Mouse (Mus musculus): ENCODE measurements around the gene Ift122. TPM values are rescaled to one million over a fixed set of nuclear protein-coding genes. Genes with fewer than 3 reads are reported as not detected.
A peak's percentile ranks its signal among the peaks of the same experiment; 100 is the strongest.
"Not testable (repeated sequence)": the region's sequence is repeated elsewhere in the genome, so short reads cannot be mapped to it uniquely, and the experiment has no call there.

Ift122 gene
- 10 to 100 TPM; 26.7 to 28.7 TPM for total RNA-seq (2021)

GRCm38 (mm10) chr6:115853091-115853813, at the start of gene Ift122, which contains the start of gene Mbd4:
Ift122 (plus strand) TSS chr6:115853470.
Mbd4 (minus strand) TSS chr6:115853371.
- peak; percentile 86 to 87 for DNase-seq (ENCODE audit: extremely low spot score in 1 of 2, low spot score in 1 of 2)

GRCm38 (mm10) chr6:115803541-115804382, 49.5 kb upstream of the Ift122 start:
- peak; percentile 40 to 73 for DNase-seq (ENCODE audit: extremely low spot score in 1 of 2, low spot score in 1 of 2)

- DNase-seq (ENCODE audit: extremely low spot score in 1 of 2, low spot score in 1 of 2), result no peak
Observed at GRCm38 (mm10) chr6:115804432-115805192, 48.7 kb upstream of the Ift122 start.

- no peak for DNase-seq (ENCODE audit: extremely low spot score in 1 of 2, low spot score in 1 of 2)
Observed at GRCm38 (mm10) chr6:115807464-115808195, 45.6 kb upstream of the Ift122 start.

- peak; percentile 18 to 29 for DNase-seq (ENCODE audit: extremely low spot score in 1 of 2, low spot score in 1 of 2)
Observed at GRCm38 (mm10) chr6:115808196-115808487, 45.1 kb upstream of the Ift122 start.

GRCm38 (mm10) chr6:115808488-115809231, 44.6 kb upstream of the Ift122 start, which contains the start of gene Rpl32:
Rpl32 (minus strand) TSS chr6:115808747.
- peak; percentile 82 to 83 for DNase-seq (ENCODE audit: extremely low spot score in 1 of 2, low spot score in 1 of 2)

- no peak for DNase-seq (ENCODE audit: extremely low spot score in 1 of 2, low spot score in 1 of 2)
Observed at GRCm38 (mm10) chr6:115811606-115812005, 41.7 kb upstream of the Ift122 start.

GRCm38 (mm10) chr6:115814104-115814503, 39.2 kb upstream of the Ift122 start:
- peak in 1 of 2 experiments; percentile 52 for DNase-seq (ENCODE audit: extremely low spot score in 1 of 2, low spot score in 1 of 2)

GRCm38 (mm10) chr6:115815041-115815440, 38.2 kb upstream of the Ift122 start:
- DNase-seq (ENCODE audit: extremely low spot score in 1 of 2, low spot score in 1 of 2), result no peak

- no peak for DNase-seq (ENCODE audit: extremely low spot score in 1 of 2, low spot score in 1 of 2)
Observed at GRCm38 (mm10) chr6:115818129-115818528, 35.1 kb upstream of the Ift122 start.

- no peak for DNase-seq (ENCODE audit: extremely low spot score in 1 of 2, low spot score in 1 of 2)
Observed at GRCm38 (mm10) chr6:115821216-115821993, 31.9 kb upstream of the Ift122 start.

- not testable (repeated sequence) for DNase-seq (ENCODE audit: extremely low spot score in 1 of 2, low spot score in 1 of 2)
Observed at GRCm38 (mm10) chr6:115823850-115824464, 29.3 kb upstream of the Ift122 start.

GRCm38 (mm10) chr6:115830779-115831601, 22.3 kb upstream of the Ift122 start:
- DNase-seq (ENCODE audit: extremely low spot score in 1 of 2, low spot score in 1 of 2), result no peak

GRCm38 (mm10) chr6:115832152-115832850, 21.0 kb upstream of the Ift122 start:
- no peak for DNase-seq (ENCODE audit: extremely low spot score in 1 of 2, low spot score in 1 of 2)

- DNase-seq (ENCODE audit: extremely low spot score in 1 of 2, low spot score in 1 of 2), result no peak
Observed at GRCm38 (mm10) chr6:115833861-115834260, 19.4 kb upstream of the Ift122 start.

GRCm38 (mm10) chr6:115838161-115838597, 15.1 kb upstream of the Ift122 start, which contains the start of gene Efcab12:
Efcab12 (minus strand) TSS chr6:115838412.
- peak in 1 of 2 experiments; percentile 40 for DNase-seq (ENCODE audit: extremely low spot score in 1 of 2, low spot score in 1 of 2)

- no peak for DNase-seq (ENCODE audit: extremely low spot score in 1 of 2, low spot score in 1 of 2)
Observed at GRCm38 (mm10) chr6:115838745-115839144, 14.5 kb upstream of the Ift122 start.

Measured in layer of hippocampus, postnatal 25 days (tissue).